Mouse (Mus musculus): Measurements from ENCODE around the gene Slc38a6. TPM values are rescaled to one million over a fixed set of nuclear protein-coding genes. Genes with fewer than 3 reads are reported as not detected.

Slc38a6 gene
- polyA plus RNA-seq, 1 experiment from 2014 or later: 10.0 TPM

DNA sequence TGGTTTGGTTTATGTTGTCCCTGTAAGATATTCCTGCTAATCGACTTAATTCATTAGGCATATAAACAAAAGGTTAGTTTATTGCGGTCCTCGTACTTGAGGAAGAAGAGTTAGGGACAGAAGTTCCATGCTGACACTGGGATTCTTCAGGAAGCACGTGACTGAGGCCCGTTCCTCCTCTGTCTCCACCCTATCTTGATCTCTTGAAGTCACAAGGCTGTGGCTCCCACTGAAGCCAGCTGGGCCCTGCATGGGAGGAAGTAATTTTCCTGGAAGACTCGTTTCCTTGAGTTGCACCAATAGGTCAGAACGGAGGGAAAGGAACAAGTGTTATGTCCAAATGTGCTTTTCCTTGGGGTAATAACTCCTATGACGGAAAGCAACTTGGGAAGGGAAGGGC lies 1.0 kb downstream of the Slc38a6 start:
- H3K9ac ChIP-seq: peak overlapping the region; percentile 65; the same call in 1 of the 2 replicates

DNA sequence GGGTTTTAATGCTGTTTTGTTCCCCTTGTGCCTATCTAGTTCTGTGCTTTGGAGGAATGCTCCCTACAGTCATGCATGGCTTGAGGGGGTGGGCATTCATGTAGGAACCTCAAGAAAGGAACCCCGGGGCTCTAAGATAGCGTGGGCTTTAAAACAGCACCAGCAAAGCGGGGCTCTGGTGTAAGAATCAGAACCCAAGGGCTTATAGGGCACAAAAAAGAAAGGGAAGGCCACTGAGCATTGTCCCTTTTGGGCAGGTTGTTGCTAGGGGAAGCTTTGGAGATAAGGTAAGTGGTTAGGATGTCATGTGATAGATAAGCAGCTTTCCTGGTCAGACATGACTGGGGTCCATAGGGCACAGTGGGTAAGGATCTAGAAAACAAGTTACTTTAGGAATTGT lies 2.0 kb downstream of the Slc38a6 start:
- Histone ChIP-seq H3K9me3 (no peaks in the 10 kb centered on the region), H3K4me3 (no peak overlapping the region), H3K27me3 (replicated peaks) (no peaks in the 10 kb centered on the region), H3K27ac (no peak overlapping the region), H3K4me1 (peaks cover 9% of the 10 kb centered on the region; the same call in 1 of the 2 replicates), H3K36me3 (peaks cover 14% of the 10 kb centered on the region; the same call in 1 of the 2 replicates), H3K4me2 (replicated peaks) (no peak overlapping the region), H3K9ac (no peak overlapping the region)
- no peak for ATAC-seq (ENCODE audit: low FRiP score, low read depth)
- 95% methylated on average over 3 of the region's 3 CpGs for WGBS

More for the DNA sequence above, 1.0 kb downstream of the Slc38a6 start:
- no peak for ATAC-seq (ENCODE audit: low FRiP score, low read depth)
- H3K4me2 ChIP-seq (replicated peaks): peak overlapping the region; percentile 60
- 74% methylated on average over 8 of the region's 8 CpGs for WGBS
- H3K27me3 ChIP-seq (replicated peaks): no peaks in the 10 kb centered on the region
- peaks cover 18% of the 10 kb centered on the region; the same call in 1 of the 2 replicates for H3K36me3 ChIP-seq
- no peaks in the 10 kb centered on the region for H3K9me3 ChIP-seq
- no peak overlapping the region for H3K27ac ChIP-seq
- H3K4me3 ChIP-seq: peak overlapping the region; percentile 60
- H3K4me1 ChIP-seq: peaks cover 9% of the 10 kb centered on the region; the same call in 1 of the 2 replicates

- Histone ChIP-seq H3K4me2 (replicated peaks) (no peak overlapping the region), H3K36me3 (peaks cover 20% of the 10 kb centered on the region), H3K9ac (no peak overlapping the region), H3K27me3 (replicated peaks) (no peaks in the 10 kb centered on the region), H3K4me3 (no peak overlapping the region), H3K9me3 (no peaks in the 10 kb centered on the region), H3K27ac (no peak overlapping the region), H3K4me1 (no peaks in the 10 kb centered on the region)
- no peak for ATAC-seq (ENCODE audit: low FRiP score, low read depth)
These were observed 8.3 kb downstream of the Slc38a6 start for GRCm38 (mm10) chr12:73294884-73295283.

- Histone ChIP-seq H3K27ac (no peak overlapping the region), H3K4me2 (replicated peaks) (no peak overlapping the region), H3K4me1 (no peaks in the 10 kb centered on the region), H3K9me3 (no peaks in the 10 kb centered on the region), H3K4me3 (no peak overlapping the region), H3K27me3 (replicated peaks) (no peaks in the 10 kb centered on the region), H3K9ac (no peak overlapping the region), H3K36me3 (peaks cover 24% of the 10 kb centered on the region)
- 89% methylated on average over 11 of the region's 11 CpGs for WGBS
- ATAC-seq (ENCODE audit: low FRiP score, low read depth): no peak
These were observed 9.0 kb downstream of the Slc38a6 start for GRCm38 (mm10) chr12:73295505-73296140.

GRCm38 (mm10) chr12:73298621-73299020 lies 12.0 kb downstream of the Slc38a6 start:
- WGBS: 87% methylated on average over 5 of the region's 5 CpGs
- no peak overlapping the region for H3K27ac ChIP-seq
- no peak for ATAC-seq (ENCODE audit: low FRiP score, low read depth)
- H3K4me1 ChIP-seq: no peaks in the 10 kb centered on the region
- H3K4me2 ChIP-seq (replicated peaks): no peak overlapping the region
- H3K4me3 ChIP-seq: no peak overlapping the region
- H3K36me3 ChIP-seq: peaks cover 19% of the 10 kb centered on the region
- H3K9me3 ChIP-seq: no peaks in the 10 kb centered on the region
- no peak overlapping the region for H3K9ac ChIP-seq
- H3K27me3 ChIP-seq (replicated peaks): no peaks in the 10 kb centered on the region

DNA sequence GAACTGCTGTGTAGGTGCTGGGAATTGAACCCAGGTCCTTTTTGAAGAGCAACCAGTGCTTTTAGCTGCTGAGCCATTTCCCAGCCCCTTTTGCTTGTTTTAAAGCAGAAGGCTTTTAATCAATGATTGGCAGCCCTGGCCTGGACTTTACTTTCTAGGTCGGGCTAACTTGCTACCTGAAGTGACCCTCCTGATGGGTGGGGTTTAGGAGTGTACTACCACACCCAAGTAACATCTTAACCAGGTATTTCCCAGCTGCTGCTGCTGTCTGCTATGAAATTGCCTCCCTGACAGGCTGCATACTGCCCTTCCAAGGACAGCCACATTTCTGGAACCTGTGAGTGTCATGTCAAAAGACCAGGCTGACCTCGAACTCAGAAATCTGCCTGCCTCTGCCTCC lies 14.0 kb downstream of the Slc38a6 start:
- 91% methylated on average over 2 of the region's 2 CpGs for WGBS
- Histone ChIP-seq H3K36me3 (peaks cover 14% of the 10 kb centered on the region; the same call in 1 of the 2 replicates), H3K4me3 (no peak overlapping the region), H3K4me1 (no peaks in the 10 kb centered on the region), H3K27ac (no peak overlapping the region), H3K27me3 (replicated peaks) (no peaks in the 10 kb centered on the region), H3K9me3 (no peaks in the 10 kb centered on the region), H3K9ac (no peak overlapping the region), H3K4me2 (replicated peaks) (no peak overlapping the region)
- no peak for ATAC-seq (ENCODE audit: low FRiP score, low read depth)

DNA sequence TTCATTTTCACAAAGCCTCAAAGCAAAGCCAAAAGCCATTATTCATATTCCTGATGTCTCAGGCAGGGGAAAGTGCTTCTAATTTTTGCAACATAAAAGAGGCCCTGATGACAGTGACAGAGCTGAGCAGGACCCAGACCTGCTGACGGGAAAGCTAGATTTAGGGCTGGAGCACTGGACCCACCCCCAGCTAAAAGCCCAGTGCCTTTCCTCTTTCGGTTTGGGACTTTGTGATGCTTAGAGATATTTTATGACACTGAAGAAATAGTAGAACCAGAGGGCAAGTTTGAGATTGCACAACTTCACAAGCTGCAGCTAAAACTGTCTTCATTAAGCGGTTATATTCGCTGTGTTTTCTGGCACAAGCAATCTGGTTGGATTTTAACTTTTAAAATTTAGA lies 18.1 kb downstream of the Slc38a6 start:
- no peak for ATAC-seq (ENCODE audit: low FRiP score, low read depth)
- Histone ChIP-seq H3K27ac (no peak overlapping the region), H3K4me2 (replicated peaks) (no peak overlapping the region), H3K9ac (no peak overlapping the region), H3K36me3 (peaks cover 8% of the 10 kb centered on the region; the same call in 1 of the 2 replicates), H3K4me3 (no peak overlapping the region), H3K4me1 (no peaks in the 10 kb centered on the region), H3K9me3 (no peaks in the 10 kb centered on the region), H3K27me3 (replicated peaks) (no peaks in the 10 kb centered on the region)
- whole genome bisulfite sequencing: 87% methylated on average over 4 of the region's 4 CpGs

- Histone ChIP-seq H3K4me3 (no peak overlapping the region), H3K4me2 (replicated peaks) (no peak overlapping the region), H3K36me3 (0 out of 2 replicates have a peak, but pooled peaks cover 3% of the 10 kb centered on the region), H3K9me3 (no peaks in the 10 kb centered on the region), H3K27me3 (replicated peaks) (no peaks in the 10 kb centered on the region), H3K27ac (no peak overlapping the region), H3K9ac (no peak overlapping the region), H3K4me1 (no peaks in the 10 kb centered on the region)
- 93% methylated on average over 4 of the region's 4 CpGs for WGBS
- ATAC-seq (ENCODE audit: low FRiP score, low read depth): no peak
These were observed 21.2 kb downstream of the Slc38a6 start for GRCm38 (mm10) chr12:73307750-73308149.

- Histone ChIP-seq H3K4me2 (replicated peaks) (no peak overlapping the region), H3K9me3 (no peaks in the 10 kb centered on the region), H3K4me1 (no peaks in the 10 kb centered on the region), H3K27ac (no peak overlapping the region), H3K9ac (no peak overlapping the region), H3K36me3 (0 out of 2 replicates have a peak, but pooled peaks cover 3% of the 10 kb centered on the region), H3K4me3 (no peak overlapping the region), H3K27me3 (replicated peaks) (no peaks in the 10 kb centered on the region)
- WGBS: 84% methylated on average over 2 of the region's 2 CpGs
- ATAC-seq (ENCODE audit: low FRiP score, low read depth): no peak
These were observed 22.1 kb downstream of the Slc38a6 start for GRCm38 (mm10) chr12:73308711-73309110.

- H3K27me3 ChIP-seq (replicated peaks): no peaks in the 10 kb centered on the region
- H3K4me1 ChIP-seq: peaks cover 6% of the 10 kb centered on the region; the same call in 1 of the 2 replicates
- 0 out of 2 replicates have a peak, but pooled peaks cover 5% of the 10 kb centered on the region for H3K36me3 ChIP-seq
- H3K4me2 ChIP-seq (replicated peaks): no peak overlapping the region
- no peaks in the 10 kb centered on the region for H3K9me3 ChIP-seq
- H3K9ac ChIP-seq: no peak overlapping the region
- WGBS: 92% methylated on average over 7 of the region's 7 CpGs
- H3K4me3 ChIP-seq: no peak overlapping the region
- ATAC-seq (ENCODE audit: low FRiP score, low read depth): no peak
- H3K27ac ChIP-seq: no peak overlapping the region
These were observed 31.4 kb downstream of the Slc38a6 start for GRCm38 (mm10) chr12:73317706-73318686.

- no peaks in the 10 kb centered on the region for H3K36me3 ChIP-seq
- H3K4me3 ChIP-seq: no peak overlapping the region
- no peak overlapping the region for H3K27ac ChIP-seq
- no peak overlapping the region for H3K9ac ChIP-seq
- H3K27me3 ChIP-seq (replicated peaks): no peaks in the 10 kb centered on the region
- peaks cover 17% of the 10 kb centered on the region for H3K4me1 ChIP-seq
- no peak overlapping the region for H3K4me2 ChIP-seq (replicated peaks)
- no peaks in the 10 kb centered on the region for H3K9me3 ChIP-seq
- 95% methylated on average over 8 of the region's 8 CpGs for WGBS
- no peak for ATAC-seq (ENCODE audit: low FRiP score, low read depth)
These were observed 37.6 kb downstream of the Slc38a6 start for GRCm38 (mm10) chr12:73324180-73324586.

DNA sequence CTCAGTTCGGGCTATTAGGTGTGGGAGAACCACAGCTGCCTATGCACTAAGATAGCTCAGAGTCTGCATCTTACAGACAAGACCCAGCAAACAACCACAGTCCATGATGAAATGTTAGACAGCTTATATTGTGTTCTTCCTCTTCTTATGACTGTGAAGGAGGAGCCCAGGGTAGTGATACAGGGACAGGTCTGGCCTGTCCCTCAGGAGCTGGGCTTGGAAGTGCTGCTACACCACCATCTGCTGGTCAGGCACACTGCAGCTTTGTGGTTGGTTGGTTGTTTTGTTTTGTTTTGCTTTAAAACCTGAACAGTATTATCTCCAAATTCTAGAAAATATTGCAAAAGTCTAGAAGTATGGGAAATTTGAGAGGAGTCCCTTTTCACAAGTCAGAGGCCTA lies 38.2 kb downstream of the Slc38a6 start:
- H3K36me3 ChIP-seq: no peaks in the 10 kb centered on the region
- H3K4me3 ChIP-seq: no peak overlapping the region
- H3K4me1 ChIP-seq: peaks cover 17% of the 10 kb centered on the region
- H3K4me2 ChIP-seq (replicated peaks): no peak overlapping the region
- 86% methylated on average over 1 of the region's 1 CpGs for WGBS
- ATAC-seq (ENCODE audit: low FRiP score, low read depth): no peak
- H3K27me3 ChIP-seq (replicated peaks): no peaks in the 10 kb centered on the region
- H3K27ac ChIP-seq: no peak overlapping the region
- no peak overlapping the region for H3K9ac ChIP-seq
- no peaks in the 10 kb centered on the region for H3K9me3 ChIP-seq

All from neural tube, embryonic 12.5 days (tissue).